Mouse (Mus musculus): ENCODE measurements around the gene Gm28308. TPM values are rescaled to one million over a fixed set of nuclear protein-coding genes. Genes with fewer than 3 reads are reported as not detected.

Gm28308 gene
- total and polyA plus RNA-seq, 3 experiments, result not detected

DNA sequence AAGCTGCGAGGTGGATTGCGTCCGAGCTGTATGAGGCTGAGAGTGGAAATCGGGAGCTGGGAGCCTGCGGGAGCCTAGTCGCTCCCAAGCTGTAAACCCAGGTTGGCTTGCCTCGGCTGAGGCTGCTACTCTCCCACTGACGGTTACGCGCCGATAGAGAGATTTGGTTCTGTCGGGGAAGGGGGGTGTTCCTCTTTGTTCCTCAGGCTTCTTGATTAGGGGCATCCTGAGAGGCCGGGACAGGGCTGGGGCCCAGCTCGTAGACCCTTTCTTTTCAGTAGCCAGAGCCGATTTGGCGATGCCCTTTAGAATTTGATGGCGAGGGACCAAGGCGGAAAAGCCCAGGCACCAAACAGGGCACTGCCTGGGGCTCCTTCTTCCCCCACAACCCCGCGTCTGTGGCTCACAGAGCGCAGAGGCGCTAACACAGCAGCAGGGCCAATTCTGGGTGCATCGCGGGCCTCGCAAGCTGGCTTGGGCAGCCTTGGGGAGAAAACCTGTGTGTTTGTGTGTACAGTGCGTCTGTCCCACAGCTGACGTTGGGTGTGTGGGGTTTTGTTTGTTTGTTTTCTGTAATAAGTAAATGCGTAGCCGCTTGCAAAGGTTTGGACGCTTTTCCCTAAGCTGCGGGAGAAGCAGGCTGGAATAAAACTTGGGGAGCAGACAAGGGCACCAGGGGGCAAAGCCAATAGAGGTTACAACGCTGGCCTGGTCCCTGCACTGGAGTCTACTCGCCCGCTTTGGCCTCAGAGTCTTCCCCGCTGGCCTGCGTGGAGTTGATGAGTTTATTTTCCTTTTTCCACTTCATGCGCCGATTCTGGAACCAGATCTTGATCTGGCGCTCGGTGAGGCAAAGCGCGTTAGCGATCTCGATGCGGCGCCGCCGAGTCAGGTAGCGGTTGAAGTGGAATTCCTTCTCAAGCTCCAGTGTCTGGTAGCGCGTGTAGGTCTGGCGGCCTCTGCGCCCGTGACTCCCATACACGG, 7.2 kb downstream of the Gm28308 start:
- TF ChIP-seq MAX (IDR thresholded peaks at IDR 0.05; ENCODE audit: low read length) (no peak), KAT2A (IDR thresholded peaks at IDR 0.05; ENCODE audit: insufficient replicate concordance, low read length) (no peak), USF1 (IDR thresholded peaks at IDR 0.05; ENCODE audit: low read depth, low read length) (no peak), RCOR1 (conservative IDR thresholded peaks at IDR 0.05; ENCODE audit: low read depth, low read length) (no peak), MEF2A (IDR thresholded peaks at IDR 0.05; ENCODE audit: borderline replicate concordance, low read depth, low read length) (no peak), JUND (conservative IDR thresholded peaks at IDR 0.05; ENCODE audit: low read depth, low read length) (no peak), PAX5 (IDR thresholded peaks at IDR 0.05; ENCODE audit: low read length) (no peak), UBTF (IDR thresholded peaks at IDR 0.05; ENCODE audit: low read depth, low read length) (no peak), NRF1 (IDR thresholded peaks at IDR 0.05; ENCODE audit: low read depth, low read length) (no peak), GABPA (IDR thresholded peaks at IDR 0.05; ENCODE audit: insufficient replicate concordance, low read depth, low read length) (no peak), ZC3H11A (IDR thresholded peaks at IDR 0.05; ENCODE audit: low read depth, low read length) (no peak), TBP (conservative IDR thresholded peaks at IDR 0.05; ENCODE audit: low read depth, low read length) (no peak), MAFK (IDR thresholded peaks at IDR 0.05; ENCODE audit: insufficient replicate concordance, low read length) (no peak), SIN3A (IDR thresholded peaks at IDR 0.05; ENCODE audit: low read length) (no peak), JUN (IDR thresholded peaks at IDR 0.05; ENCODE audit: insufficient read depth, low read depth, low read length) (no peak), CHD2 (IDR thresholded peaks at IDR 0.05; ENCODE audit: low read length) (no peak), E2F4 (IDR thresholded peaks at IDR 0.05; ENCODE audit: insufficient replicate concordance, low read depth, low read length) (no peak), MXI1 (IDR thresholded peaks at IDR 0.05; ENCODE audit: low read depth, low read length) (no peak)
- H3K36me3 ChIP-seq (replicated peaks in 1 of 2; ENCODE audit: control insufficient read depth in 1 of 2, insufficient read depth in 1 of 2, low read length in 1 of 2), result peaks cover 23 to 51% of the 10 kb centered on the region in 2 experiments
- DNase-seq (ENCODE audit: extremely low read depth), result no peak
- H3K9ac ChIP-seq (ENCODE audit: insufficient read depth, low read depth), result no peak overlapping the region
- H3K79me2 ChIP-seq (replicated peaks; ENCODE audit: control insufficient read depth, extremely low read depth, insufficient read depth, poor library complexity, severe bottlenecking), result no peaks in the 10 kb centered on the region
- H3K4me2 ChIP-seq (ENCODE audit: insufficient read depth, low read depth, poor library complexity, severe bottlenecking), result no peak overlapping the region
- in situ Hi-C loops (cut with MboI; ENCODE audit: low pct_ligation_motif_present, low pct_unique_long_range_greater_than_20kb, low sequenced_read_pairs) (loop anchor here (25.0 kb wide), 1 partner anchor 194 kb away; the partner anchor contains the start of gene Skap2), dilution Hi-C loops (cut with MboI; ENCODE audit: extremely low pct_ligation_motif_present, extremely low pct_unique_long_range_greater_than_20kb, low sequenced_read_pairs) (no loop called here)
- H3K9me3 ChIP-seq (replicated peaks; ENCODE audit: low read length), result peaks cover 54% of the 10 kb centered on the region
- H3K4me3 ChIP-seq (replicated peaks in 1 of 3; ENCODE audit: low read depth in 2 of 3, low read length in 2 of 3, poor library complexity in 1 of 3), result no peak overlapping the region
- peaks cover 0 to 7% of the 10 kb centered on the region in 2 experiments; a peak in 1 of 4 replicates for H3K4me1 ChIP-seq (ENCODE audit: control insufficient read depth in 1 of 2, insufficient read depth in 2 of 2)
- H3K27me3 ChIP-seq (replicated peaks), result no peaks in the 10 kb centered on the region
- no peak overlapping the region for H3K27ac ChIP-seq (ENCODE audit: insufficient read depth, low read depth)

DNA sequence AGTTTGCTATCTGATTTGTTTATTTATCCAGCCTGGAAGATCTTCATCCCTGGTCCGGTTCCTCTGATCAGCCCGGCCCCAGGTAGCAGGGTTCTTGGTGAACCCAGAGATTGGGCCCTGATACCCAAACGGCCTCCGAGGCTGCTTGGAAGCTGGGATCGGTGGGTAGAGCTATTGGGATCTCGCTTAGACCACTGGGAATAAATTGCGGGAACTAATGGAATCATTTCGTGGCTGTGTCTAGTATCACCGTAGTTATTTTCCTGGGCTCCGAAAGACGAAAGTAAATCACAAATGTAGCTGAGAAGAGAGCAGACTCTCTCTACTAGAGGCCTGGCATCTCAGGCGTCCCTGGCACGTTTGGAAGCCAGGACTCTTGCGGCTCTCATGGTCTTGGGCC, 7.9 kb downstream of the Gm28308 start:
- in situ Hi-C loops (cut with MboI; ENCODE audit: low pct_ligation_motif_present, low pct_unique_long_range_greater_than_20kb, low sequenced_read_pairs), result loop anchor here (25.0 kb wide), 1 partner anchor 193 kb away; the partner anchor contains the start of gene Skap2
- Histone ChIP-seq H3K4me2 (ENCODE audit: insufficient read depth, low read depth, poor library complexity, severe bottlenecking) (no peak overlapping the region), H3K27ac (ENCODE audit: insufficient read depth, low read depth) (no peak overlapping the region), H3K9ac (ENCODE audit: insufficient read depth, low read depth) (no peak overlapping the region), H3K27me3 (replicated peaks) (no peaks in the 10 kb centered on the region), H3K4me1 (ENCODE audit: control insufficient read depth in 1 of 2, insufficient read depth in 2 of 2) (peaks cover 0 to 2% of the 10 kb centered on the region in 2 experiments; a peak in 1 of 4 replicates), H3K79me2 (replicated peaks; ENCODE audit: control insufficient read depth, extremely low read depth, insufficient read depth, poor library complexity, severe bottlenecking) (no peaks in the 10 kb centered on the region), H3K9me3 (replicated peaks; ENCODE audit: low read length) (peaks cover 54% of the 10 kb centered on the region), H3K4me3 (replicated peaks in 1 of 3; ENCODE audit: low read depth in 2 of 3, low read length in 2 of 3, poor library complexity in 1 of 3) (no peak overlapping the region), H3K36me3 (replicated peaks in 1 of 2; ENCODE audit: control insufficient read depth in 1 of 2, insufficient read depth in 1 of 2, low read length in 1 of 2) (peaks cover 23 to 51% of the 10 kb centered on the region in 2 experiments)
- TF ChIP-seq JUND (conservative IDR thresholded peaks at IDR 0.05; ENCODE audit: low read depth, low read length), result no peak
- no peak for TF ChIP-seq POLR2AphosphoS2 (IDR thresholded peaks at IDR 0.05; ENCODE audit: low read depth, low read length)
- dilution Hi-C loops (cut with MboI; ENCODE audit: extremely low pct_ligation_motif_present, extremely low pct_unique_long_range_greater_than_20kb, low sequenced_read_pairs), result no loop called here
- DNase-seq (ENCODE audit: extremely low read depth), result no peak
